Mouse (Mus musculus): ENCODE data around the gene Zdhhc14.

DNA sequence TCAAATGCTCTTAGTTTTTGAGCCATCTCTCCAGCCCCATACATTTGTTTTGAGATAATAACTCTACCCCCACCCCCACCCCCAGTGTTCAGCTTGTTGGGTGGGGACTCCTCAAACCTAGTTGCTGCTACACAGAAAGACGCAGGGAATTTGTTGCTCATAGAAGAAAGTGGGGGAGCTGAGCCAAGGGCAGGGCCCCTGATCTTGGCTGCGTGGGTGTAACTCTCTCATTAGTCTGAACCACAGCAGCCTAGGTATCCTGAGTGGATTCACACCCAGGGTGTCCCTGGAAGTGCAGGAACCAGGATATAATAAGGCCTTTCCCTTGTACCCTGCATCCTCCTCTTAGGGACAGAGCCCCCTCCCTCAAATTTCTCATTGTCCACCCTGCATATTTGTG, 142.9 kb downstream of the Zdhhc14 start:
- no peak for TF ChIP-seq CTCF (conservative IDR thresholded peaks at IDR 0.05; ENCODE audit: low read length)
- TF ChIP-seq NANOG (IDR thresholded peaks at IDR 0.05; ENCODE audit: borderline replicate concordance, low read length): no peak

Measured in E14TG2a.4 (cell line).